8 mouse cellular contexts compared by ENCODE assay signal in the genomic region with DNA sequence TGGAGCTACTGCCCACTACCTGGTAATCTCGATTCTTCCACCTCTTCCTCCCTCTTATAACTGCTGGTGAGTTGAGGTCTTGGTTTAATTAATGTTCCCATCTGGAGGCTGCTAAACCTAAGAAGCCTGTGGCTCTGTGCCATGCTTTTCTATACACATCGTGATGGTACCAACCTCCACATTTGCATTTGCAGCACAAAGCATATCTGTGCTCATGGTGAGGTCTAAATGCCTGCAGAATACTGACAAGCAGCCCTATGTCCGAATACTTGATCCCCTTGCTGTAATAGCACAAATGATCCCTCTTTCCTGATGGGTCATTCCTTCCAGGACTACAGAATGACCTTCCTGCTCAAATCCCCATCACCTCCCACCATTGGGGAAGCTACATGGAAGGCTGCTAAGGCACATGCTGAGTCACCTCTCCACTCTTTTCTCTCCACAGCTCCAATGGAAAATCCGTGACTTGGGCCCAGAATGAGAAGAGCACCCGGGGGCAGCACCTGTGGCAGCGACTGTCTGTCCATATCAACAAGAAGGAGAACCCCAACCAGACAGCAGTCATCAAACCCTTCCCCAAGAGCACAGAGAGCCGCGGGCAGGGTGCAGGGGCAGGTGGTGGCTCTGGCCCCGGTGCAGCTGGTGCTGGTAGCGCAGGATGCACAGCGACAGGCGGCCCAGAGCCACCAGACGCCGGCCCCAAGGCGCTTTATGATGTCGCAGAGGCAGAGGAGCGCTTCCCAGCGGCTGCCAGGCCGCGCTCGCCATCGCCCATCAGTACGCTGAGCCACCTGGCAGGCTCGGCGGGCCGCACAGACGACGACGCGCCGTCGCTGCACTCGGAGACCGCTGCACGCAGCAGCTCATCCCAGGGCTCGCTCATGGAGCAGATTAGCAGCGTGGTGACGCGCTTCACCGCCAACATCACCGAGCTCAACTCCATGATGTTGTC.
DNase-seq lines count a peak whose midpoint lies in the region; ATAC-seq and TF ChIP-seq lines count a peak whose summit lies in the region.

No protein-coding gene starts in this region.

- H3K4me3 ChIP-seq in kidney, embryonic 16.5 days (ENCODE audit: low read length) = peak overlapping the region; percentile 43
- H3K4me3 ChIP-seq in limb, embryonic 10.5 days = peak overlapping the region; percentile 50
- peak overlapping the region; percentile 38 for H3K4me3 ChIP-seq in midbrain, embryonic 15.5 days
- peak overlapping the region; percentile 47 for H3K4me3 ChIP-seq in testis, adult 2 months (ENCODE audit: control insufficient read depth, low read depth, low read length)

- peak; percentile 59 for ATAC-seq in kidney, embryonic 16.5 days (ENCODE audit: low FRiP score, low TSS enrichment)
- ATAC-seq in common myeloid progenitor, adult 5-6 weeks (replicated peaks; ENCODE audit: low read depth, poor library complexity, severe bottlenecking) = peak; percentile 71
- ATAC-seq in midbrain, embryonic 15.5 days (replicated peaks) = peak; percentile 93

- peaks cover 6% of the 10 kb centered on the region for H3K4me1 ChIP-seq in kidney, embryonic 16.5 days (ENCODE audit: insufficient read depth, low read length)
- peaks cover 8% of the 10 kb centered on the region; the same call in 1 of the 2 replicates for H3K4me1 ChIP-seq in limb, embryonic 10.5 days
- H3K4me1 ChIP-seq in midbrain, embryonic 15.5 days = peaks cover 12% of the 10 kb centered on the region; the same call in 1 of the 2 replicates
- peaks cover 2% of the 10 kb centered on the region; the same call in 1 of the 2 replicates for H3K4me1 ChIP-seq in testis, adult 2 months (ENCODE audit: control insufficient read depth, insufficient read depth, low read length)

- TF ChIP-seq CTCF in testis, adult 2 months (IDR thresholded peaks at IDR 0.05; ENCODE audit: control insufficient read depth, insufficient read depth, insufficient replicate concordance, low read depth, low read length) = no peak

- 11% methylated on average over 41 of the region's 41 CpGs for WGBS in kidney, embryonic 16.5 days
- 13% methylated on average over 41 of the region's 41 CpGs for WGBS in limb, embryonic 10.5 days
- 7% methylated on average over 41 of the region's 41 CpGs for WGBS in midbrain, embryonic 15.5 days

- peak overlapping the region; percentile 65 for H3K4me2 ChIP-seq in kidney, embryonic 16.5 days (replicated peaks; ENCODE audit: low read depth, low read length)
- H3K4me2 ChIP-seq in midbrain, embryonic 15.5 days = peak overlapping the region; percentile 69

- no peak overlapping the region for H3K9ac ChIP-seq in kidney, embryonic 16.5 days (replicated peaks; ENCODE audit: low read length)
- peak overlapping the region; percentile 51 for H3K9ac ChIP-seq in midbrain, embryonic 15.5 days

- H3K27ac ChIP-seq in kidney, embryonic 16.5 days (ENCODE audit: low read length) = no peak overlapping the region
- 0 out of 2 replicates have a peak overlapping the region, but pooled peaks have one; percentile 12 for H3K27ac ChIP-seq in limb, embryonic 10.5 days
- H3K27ac ChIP-seq in midbrain, embryonic 15.5 days = no peak overlapping the region
- H3K27ac ChIP-seq in testis, adult 2 months (ENCODE audit: control insufficient read depth, insufficient read depth, low read depth, low read length) = no peak overlapping the region

- H3K36me3 ChIP-seq in kidney, embryonic 16.5 days (ENCODE audit: insufficient read depth, low read length) = no peaks in the 10 kb centered on the region
- no peaks in the 10 kb centered on the region for H3K36me3 ChIP-seq in limb, embryonic 10.5 days
- no peaks in the 10 kb centered on the region for H3K36me3 ChIP-seq in midbrain, embryonic 15.5 days (replicated peaks)
- H3K36me3 ChIP-seq in testis, adult 2 months (ENCODE audit: control insufficient read depth, insufficient read depth, low read length) = no peaks in the 10 kb centered on the region

- peaks cover 23% of the 10 kb centered on the region for H3K27me3 ChIP-seq in kidney, embryonic 16.5 days (ENCODE audit: insufficient read depth, low read length)
- peaks cover 29% of the 10 kb centered on the region for H3K27me3 ChIP-seq in limb, embryonic 10.5 days (ENCODE audit: low read depth, poor library complexity, severe bottlenecking)
- H3K27me3 ChIP-seq in midbrain, embryonic 15.5 days (replicated peaks) = no peaks in the 10 kb centered on the region
- H3K27me3 ChIP-seq in testis, adult 2 months (ENCODE audit: control insufficient read depth, insufficient read depth, low read length) = no peaks in the 10 kb centered on the region

- DNase-seq in kidney, adult 9 months = no peak
- DNase-seq in frontal cortex, postnatal 10 days (ENCODE audit: low spot score in 2 of 2) = peak; percentile 13 to 29
- peak; percentile 59 for DNase-seq in limb, embryonic 10.5 days (ENCODE audit: low spot score)
- DNase-seq in natural killer cell, adult 2 months (ENCODE audit: low spot score in 2 of 2) = no peak

- H3K9me3 ChIP-seq in kidney, embryonic 16.5 days (ENCODE audit: low read length) = no peaks in the 10 kb centered on the region; the same call in 1 of the 2 replicates
- no peaks in the 10 kb centered on the region for H3K9me3 ChIP-seq in limb, embryonic 10.5 days (replicated peaks)
- no peaks in the 10 kb centered on the region for H3K9me3 ChIP-seq in midbrain, embryonic 15.5 days

- 0 out of 2 replicates have a peak, but pooled peaks have one; percentile 10 for TF ChIP-seq POLR2A in testis, adult 2 months (IDR thresholded peaks at IDR 0.05; ENCODE audit: control insufficient read depth, low read depth, low read length)

Comparison
In these comparisons a context has a peak if more than half of its experiments do, and no peak if none do; other contexts are left out.
1. DNase-seq: peak in frontal cortex, postnatal 10 days (2 of 2) and limb, embryonic 10.5 days (single experiment); none in kidney, adult 9 months (single experiment) and natural killer cell, adult 2 months (0 of 2).
2. Peak in every context shown above with its lines, with median percentiles within 50 percentile points of each other: ATAC-seq and H3K4me3 ChIP-seq.